Comparison of ENCODE assay signal across 10 mouse cellular contexts in the genomic region with DNA sequence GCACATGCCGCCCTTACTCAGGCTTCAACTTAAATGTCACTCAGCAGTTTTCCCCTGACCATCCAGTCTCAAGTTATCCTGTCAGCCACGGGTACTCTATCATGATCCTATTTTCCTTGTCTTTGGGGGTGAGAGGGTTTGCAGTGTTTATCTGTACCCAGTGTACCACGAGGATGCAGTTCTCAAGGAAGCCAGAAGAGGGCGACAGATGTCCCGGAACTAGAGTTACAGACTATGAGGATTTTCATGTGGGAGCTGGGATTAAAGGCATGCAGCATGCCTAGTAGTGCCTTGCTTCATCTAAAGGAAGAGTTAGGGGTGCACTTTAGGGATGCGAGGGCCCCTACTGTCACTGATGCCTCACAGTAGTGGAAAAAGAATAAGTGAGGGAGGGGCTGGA. TPM values are rescaled to one million over a fixed set of nuclear protein-coding genes. Genes with fewer than 3 reads are reported as not detected.
DNase-seq lines count a peak whose midpoint lies in the region; ATAC-seq lines count a peak whose summit lies in the region.
"Had no signal": no experiment of that assay in that cellular context is flagged by ENCODE, and none has a peak within 500 bp of the region (broad histone marks: within the 10 kb centered on the region; RNA-seq: fewer than 3 reads in every experiment).

No protein-coding gene starts in this region.

- no peaks in the 10 kb centered on the region for H3K9me3 ChIP-seq in intestine, embryonic 14.5 days (ENCODE audit: control insufficient read depth, low read length)
- H3K9me3 ChIP-seq in intestine, embryonic 16.5 days (ENCODE audit: control insufficient read depth, low read length): no peaks in the 10 kb centered on the region

- no peaks in the 10 kb centered on the region for H3K36me3 ChIP-seq in intestine, embryonic 14.5 days (ENCODE audit: control insufficient read depth, insufficient read depth, low read length)
- H3K36me3 ChIP-seq in intestine, embryonic 16.5 days (ENCODE audit: control insufficient read depth, insufficient read depth, low read length): no peaks in the 10 kb centered on the region

- H3K27ac ChIP-seq in intestine, embryonic 14.5 days (ENCODE audit: low read depth): no peak overlapping the region
- H3K27ac ChIP-seq in intestine, embryonic 16.5 days (ENCODE audit: low read length): no peak overlapping the region

- H3K27me3 ChIP-seq in intestine, embryonic 14.5 days (replicated peaks; ENCODE audit: control insufficient read depth, insufficient read depth, low read length): no peaks in the 10 kb centered on the region
- no peaks in the 10 kb centered on the region for H3K27me3 ChIP-seq in intestine, embryonic 16.5 days (replicated peaks; ENCODE audit: control insufficient read depth, insufficient read depth, low read length)

- ATAC-seq in intestine, embryonic 14.5 days (replicated peaks; ENCODE audit: low FRiP score, low TSS enrichment, low read depth): no peak
- no peak for ATAC-seq in intestine, embryonic 16.5 days

- H3K9ac ChIP-seq in intestine, embryonic 14.5 days (ENCODE audit: low read length): no peak overlapping the region
- no peak overlapping the region for H3K9ac ChIP-seq in intestine, embryonic 16.5 days (ENCODE audit: low read depth, low read length)

- whole genome bisulfite sequencing in intestine, embryonic 14.5 days: 63% methylated on average over 6 of the region's 6 CpGs
- whole genome bisulfite sequencing in intestine, embryonic 16.5 days: 67% methylated on average over 6 of the region's 6 CpGs

- no peaks in the 10 kb centered on the region; the same call in 1 of the 2 replicates for H3K4me1 ChIP-seq in intestine, embryonic 14.5 days (replicated peaks; ENCODE audit: control insufficient read depth, insufficient read depth, low read length)
- no peaks in the 10 kb centered on the region for H3K4me1 ChIP-seq in intestine, embryonic 16.5 days (ENCODE audit: control insufficient read depth, insufficient read depth, low read length)

- H3K4me3 ChIP-seq in intestine, embryonic 14.5 days (ENCODE audit: low read depth, low read length): no peak overlapping the region
- no peak overlapping the region for H3K4me3 ChIP-seq in intestine, embryonic 16.5 days (ENCODE audit: low read length)

- peak; percentile 65 for DNase-seq in intestine, embryonic 14.5 days (ENCODE audit: low spot score)
- peak; percentile 54 for DNase-seq in thymus, postnatal 4 days
- no peak for DNase-seq in thymus, adult 18-20 months
- DNase-seq in induced T-regulatory cell, adult 2 months (ENCODE audit: low read depth): peak; percentile 58
- DNase-seq in layer of hippocampus, adult 9-10 months (ENCODE audit: low spot score): no peak
- no peak for DNase-seq in frontal cortex, postnatal 36 days (ENCODE audit: low spot score in 2 of 2)
- no peak for DNase-seq in layer of hippocampus, adult 11-12 months (ENCODE audit: low spot score)
- DNase-seq: cerebellum, adult 11 months had no signal

- H3K4me2 ChIP-seq in intestine, embryonic 14.5 days (ENCODE audit: low read length): no peak overlapping the region
- H3K4me2 ChIP-seq in intestine, embryonic 16.5 days (ENCODE audit: low read depth, low read length): no peak overlapping the region

RNA-seq across cellular contexts. Expression of gene Spata21, which starts 13.7 kb away (rescaled TPM):
- 0.20 and 0.31 TPM in 2 replicates for polyA plus RNA-seq in intestine, embryonic 14.5 days (2014; fragmentation: Nextera tagmentation; extraction: Ambion mirVana)
- 0.22 TPM in 1 of 2 replicates, not detected in the other for polyA plus RNA-seq in intestine, embryonic 16.5 days (2015; fragmentation: Nextera tagmentation; extraction: Ambion mirVana)
- polyA plus RNA-seq: neural tube, embryonic 11.5 days had no signal

RNA-seq across cellular contexts. Expression of gene Necap2, which starts 23.7 kb away (rescaled TPM):
- polyA plus RNA-seq in intestine, embryonic 14.5 days (2014; fragmentation: Nextera tagmentation; extraction: Ambion mirVana): 59.7 and 60.0 TPM in 2 replicates
- polyA plus RNA-seq in intestine, embryonic 16.5 days (2015; fragmentation: Nextera tagmentation; extraction: Ambion mirVana): 79.6 and 82.0 TPM in 2 replicates

RNA-seq across cellular contexts. Expression of gene Szrd1, which starts 37.7 kb away (rescaled TPM):
- polyA plus RNA-seq in intestine, embryonic 14.5 days (2014; fragmentation: Nextera tagmentation; extraction: Ambion mirVana): 33.9 and 37.0 TPM in 2 replicates
- polyA plus RNA-seq in intestine, embryonic 16.5 days (2015; fragmentation: Nextera tagmentation; extraction: Ambion mirVana): 44.4 and 46.4 TPM in 2 replicates

RNA-seq across cellular contexts. Expression of gene Crocc, which starts 41.5 kb away (rescaled TPM):
- polyA plus RNA-seq in intestine, embryonic 14.5 days (2014; fragmentation: Nextera tagmentation; extraction: Ambion mirVana): 6.6 TPM in 2 replicates
- 2.2 and 3.5 TPM in 2 replicates for polyA plus RNA-seq in intestine, embryonic 16.5 days (2015; fragmentation: Nextera tagmentation; extraction: Ambion mirVana)

RNA-seq across cellular contexts. Expression of gene Fbxo42, which starts 45.9 kb away (rescaled TPM):
- polyA plus RNA-seq in intestine, embryonic 14.5 days (2014; fragmentation: Nextera tagmentation; extraction: Ambion mirVana): 25.9 and 26.0 TPM in 2 replicates
- polyA plus RNA-seq in intestine, embryonic 16.5 days (2015; fragmentation: Nextera tagmentation; extraction: Ambion mirVana): 17.9 and 18.5 TPM in 2 replicates

Comparison
In these comparisons a context has a peak if more than half of its experiments do, and no peak if none do; other contexts are left out.
1. DNase-seq: peak in intestine, embryonic 14.5 days (single experiment), thymus, postnatal 4 days (single experiment) and induced T-regulatory cell, adult 2 months (single experiment); none in thymus, adult 18-20 months (0 of 2), layer of hippocampus, adult 9-10 months (single experiment), frontal cortex, postnatal 36 days (0 of 2) and layer of hippocampus, adult 11-12 months (single experiment).